Mouse (Mus musculus): ENCODE measurements around the gene Pole2.

DNA sequence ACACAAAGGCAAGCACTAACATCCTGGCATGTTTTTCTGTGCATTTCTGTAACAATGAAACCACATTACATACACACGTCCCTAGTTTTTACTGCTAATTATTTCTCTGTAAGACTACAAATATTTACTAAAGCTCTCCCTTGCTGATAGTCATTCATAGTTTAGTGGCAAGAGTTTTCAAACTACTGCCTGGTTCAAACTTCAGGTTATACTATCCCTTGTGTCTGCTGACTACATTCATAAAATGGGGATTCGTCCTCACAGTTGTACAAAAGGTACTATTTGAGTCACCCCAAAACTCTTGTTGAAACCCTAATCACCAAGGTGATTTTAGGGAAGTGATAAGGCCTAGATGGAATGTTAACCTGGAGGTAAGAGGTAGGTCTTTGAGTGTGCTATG, 72.1 kb downstream of the Pole2 start:
- TF ChIP-seq CTCF (IDR thresholded peaks at IDR 0.05; ENCODE audit: insufficient read depth, low read length) (no peak), POLR2A (IDR thresholded peaks at IDR 0.05; ENCODE audit: borderline replicate concordance, extremely low read depth, low read depth, low read length) (no peak)
